Comparison of ENCODE assay signal across 16 mouse cellular contexts in the genomic region with DNA sequence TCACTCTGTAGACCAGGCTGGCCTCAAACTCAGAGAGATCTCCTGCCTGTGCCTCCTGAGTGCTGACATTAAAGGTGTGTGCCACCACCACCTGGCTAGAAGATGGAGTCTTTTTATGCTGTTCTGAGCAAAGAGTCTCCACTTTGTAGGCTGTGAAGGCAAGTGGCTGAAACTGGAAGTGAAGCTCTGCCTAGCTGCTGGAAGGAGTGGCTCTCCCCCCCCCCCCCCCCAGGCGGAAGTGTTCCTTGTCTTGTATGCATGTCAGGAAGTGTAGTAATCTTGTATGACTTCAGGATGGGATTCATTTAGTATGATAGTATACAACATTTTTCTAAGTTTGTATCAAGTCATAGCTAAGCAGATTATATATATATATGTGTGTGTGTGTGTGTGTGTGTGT. TPM values are rescaled to one million over a fixed set of nuclear protein-coding genes. Genes with fewer than 3 reads are reported as not detected.
DNase-seq lines count a peak whose midpoint lies in the region; ATAC-seq and TF ChIP-seq lines count a peak whose summit lies in the region.
"Had no signal": no experiment of that assay in that cellular context is flagged by ENCODE, and none has a peak within 500 bp of the region (broad histone marks: within the 10 kb centered on the region; RNA-seq: fewer than 3 reads in every experiment).

No protein-coding gene starts in this region.

- no peak for TF ChIP-seq POLR2A in lung, adult 2 months (IDR thresholded peaks at IDR 0.05; ENCODE audit: borderline replicate concordance, extremely low read depth, low read depth, low read length)

- no peak overlapping the region for H3K9ac ChIP-seq in lung, embryonic 14.5 days
- no peak overlapping the region for H3K9ac ChIP-seq in liver, postnatal 0 days (replicated peaks)
- H3K9ac ChIP-seq in stomach, postnatal 0 days (ENCODE audit: low read length) = no peak overlapping the region
- no peak overlapping the region for H3K9ac ChIP-seq in forebrain, embryonic 12.5 days
- H3K9ac ChIP-seq: heart, embryonic 13.5 days had no signal

- H3K27ac ChIP-seq in lung, embryonic 14.5 days (ENCODE audit: low read depth) = no peak overlapping the region
- H3K27ac ChIP-seq in liver, postnatal 0 days (ENCODE audit: low read depth) = peak overlapping the region; percentile 16; the same call in 1 of the 2 replicates
- no peak overlapping the region for H3K27ac ChIP-seq in stomach, postnatal 0 days (replicated peaks)
- H3K27ac ChIP-seq in forebrain, embryonic 12.5 days = no peak overlapping the region
- H3K27ac ChIP-seq: heart, embryonic 13.5 days had no signal

- no peak overlapping the region for H3K4me2 ChIP-seq in lung, embryonic 14.5 days
- no peak overlapping the region for H3K4me2 ChIP-seq in liver, postnatal 0 days (ENCODE audit: low read depth, low read length)
- no peak overlapping the region for H3K4me2 ChIP-seq in stomach, postnatal 0 days (replicated peaks; ENCODE audit: low read depth)
- H3K4me2 ChIP-seq in forebrain, embryonic 12.5 days = no peak overlapping the region
- H3K4me2 ChIP-seq: heart, embryonic 13.5 days had no signal

- no peak for TF ChIP-seq EP300 in liver, postnatal 0 days (IDR thresholded peaks at IDR 0.05; ENCODE audit: low read depth)
- no peak for TF ChIP-seq EP300 in stomach, postnatal 0 days (optimal IDR thresholded peaks at IDR 0.05)

- no peak for ATAC-seq in lung, embryonic 14.5 days (ENCODE audit: insufficient read depth)
- no peak for ATAC-seq in liver, postnatal 0 days
- no peak; the same call in 1 of the 2 replicates for ATAC-seq in stomach, postnatal 0 days (ENCODE audit: low FRiP score, low TSS enrichment)
- no peak for ATAC-seq in forebrain, embryonic 12.5 days (ENCODE audit: low FRiP score)
- ATAC-seq: midbrain, embryonic 16.5 days had no signal

- peaks cover 6% of the 10 kb centered on the region; the same call in 1 of the 2 replicates for H3K4me1 ChIP-seq in lung, embryonic 14.5 days (ENCODE audit: insufficient read depth)
- H3K4me1 ChIP-seq in lung, adult 2 months (ENCODE audit: control insufficient read depth, insufficient read depth, low read length) = peaks cover 14% of the 10 kb centered on the region
- H3K4me1 ChIP-seq in liver, postnatal 0 days (ENCODE audit: insufficient read depth) = peaks cover 14% of the 10 kb centered on the region
- peaks cover 4% of the 10 kb centered on the region; the same call in 1 of the 2 replicates for H3K4me1 ChIP-seq in stomach, postnatal 0 days (replicated peaks; ENCODE audit: control insufficient read depth, insufficient read depth)
- H3K4me1 ChIP-seq in forebrain, embryonic 12.5 days = peaks cover 31% of the 10 kb centered on the region

- no peaks in the 10 kb centered on the region for H3K36me3 ChIP-seq in lung, embryonic 14.5 days (ENCODE audit: insufficient read depth)
- no peaks in the 10 kb centered on the region; the same call in 1 of the 2 replicates for H3K36me3 ChIP-seq in liver, postnatal 0 days (replicated peaks; ENCODE audit: insufficient read depth, low read length)
- no peaks in the 10 kb centered on the region for H3K36me3 ChIP-seq in stomach, postnatal 0 days (ENCODE audit: control insufficient read depth, insufficient read depth, low read length)
- H3K36me3 ChIP-seq in forebrain, embryonic 12.5 days (replicated peaks) = no peaks in the 10 kb centered on the region
- H3K36me3 ChIP-seq: forebrain, embryonic 10.5 days; heart, embryonic 13.5 days had no signal

- no peak overlapping the region for H3K4me3 ChIP-seq in lung, embryonic 14.5 days (ENCODE audit: low read depth, low read length)
- H3K4me3 ChIP-seq in lung, adult 2 months (replicated peaks; ENCODE audit: extremely low read depth, low read depth, low read length) = no peak overlapping the region
- no peak overlapping the region for H3K4me3 ChIP-seq in liver, postnatal 0 days (ENCODE audit: low read depth, low read length)
- H3K4me3 ChIP-seq in stomach, postnatal 0 days (ENCODE audit: low read depth, low read length) = no peak overlapping the region
- no peak overlapping the region for H3K4me3 ChIP-seq in forebrain, embryonic 12.5 days (replicated peaks)
- H3K4me3 ChIP-seq: forebrain, embryonic 10.5 days; heart, embryonic 13.5 days had no signal

- H3K27me3 ChIP-seq in lung, embryonic 14.5 days (ENCODE audit: insufficient read depth, low read length) = no peaks in the 10 kb centered on the region
- H3K27me3 ChIP-seq in liver, postnatal 0 days (ENCODE audit: insufficient read depth, low read length) = no peaks in the 10 kb centered on the region
- H3K27me3 ChIP-seq in stomach, postnatal 0 days (ENCODE audit: control insufficient read depth, insufficient read depth, low read length) = no peaks in the 10 kb centered on the region
- no peaks in the 10 kb centered on the region for H3K27me3 ChIP-seq in forebrain, embryonic 12.5 days
- H3K27me3 ChIP-seq: heart, embryonic 13.5 days had no signal

- DNase-seq in lung, embryonic 14.5 days = peak; percentile 5
- no peak for DNase-seq in lung, adult 2 months
- DNase-seq in adipocyte (ENCODE audit: low spot score) = peak; percentile 35
- peak; percentile 24 for DNase-seq in liver, postnatal 0 days
- peak; percentile 35 for DNase-seq in stomach, postnatal 0 days (ENCODE audit: low spot score)
- DNase-seq in adrenal gland, adult (ENCODE audit: inconsistent age in 2 of 2, low spot score in 1 of 2) = no peak
- DNase-seq: adrenal gland, postnatal 36 days; cerebellum, adult 11 months; gastrocnemius, postnatal 36 days; heart, postnatal 4 days; kidney, postnatal 25 days; right cerebral cortex, postnatal 14 days had no signal

- 67% methylated on average over 1 of the region's 1 CpGs for WGBS in lung, embryonic 14.5 days
- 22% methylated on average over 1 of the region's 1 CpGs for WGBS in lung, adult 2 months
- no CpG with 5 or more reads among the region's 1 CpGs for WGBS in liver, postnatal 0 days (ENCODE audit: insufficient replicate concordance)
- 0% methylated on average over 1 of the region's 1 CpGs for WGBS in stomach, postnatal 0 days
- 57% methylated on average over 1 of the region's 1 CpGs for WGBS in forebrain, embryonic 12.5 days

- no peaks in the 10 kb centered on the region for H3K9me3 ChIP-seq in lung, embryonic 14.5 days (ENCODE audit: low read depth, low read length)
- no peaks in the 10 kb centered on the region for H3K9me3 ChIP-seq in liver, postnatal 0 days (ENCODE audit: low read length)
- no peaks in the 10 kb centered on the region for H3K9me3 ChIP-seq in stomach, postnatal 0 days (ENCODE audit: control insufficient read depth, low read length)
- no peaks in the 10 kb centered on the region for H3K9me3 ChIP-seq in forebrain, embryonic 12.5 days
- H3K9me3 ChIP-seq: forebrain, embryonic 10.5 days; heart, embryonic 13.5 days had no signal

- TF ChIP-seq CTCF in lung, embryonic 14.5 days (IDR thresholded peaks at IDR 0.05; ENCODE audit: low read depth) = no peak
- TF ChIP-seq CTCF in lung, adult 2 months (IDR thresholded peaks at IDR 0.05; ENCODE audit: insufficient read depth, low read length) = no peak
- no peak for TF ChIP-seq CTCF in liver, postnatal 0 days (IDR thresholded peaks at IDR 0.05; ENCODE audit: low read depth)
- no peak for TF ChIP-seq CTCF in stomach, postnatal 0 days (IDR thresholded peaks at IDR 0.05; ENCODE audit: low read depth)

RNA-seq across cellular contexts. Expression of a gene that starts 29.8 kb away (rescaled TPM):
- polyA plus RNA-seq in lung, embryonic 14.5 days (2014; fragmentation: Nextera tagmentation; extraction: Ambion mirVana) = 14.5 and 16.1 TPM in 2 replicates
- polyA plus RNA-seq in lung, adult 2 months (2012; rRNA removed) = 16.5 and 22.9 TPM in 2 replicates
- 4.6 and 4.8 TPM in 2 replicates for polyA plus RNA-seq in liver, postnatal 0 days (2015; fragmentation: Nextera tagmentation; extraction: Ambion mirVana)
- 3.4 and 3.6 TPM in 2 replicates for polyA plus RNA-seq in stomach, postnatal 0 days (2015; fragmentation: Nextera tagmentation; extraction: Ambion mirVana)
- 11.2 and 12.7 TPM in 2 replicates for polyA plus RNA-seq in forebrain, embryonic 12.5 days (2016; fragmentation: Nextera tagmentation; extraction: Ambion mirVana)

RNA-seq across cellular contexts. Expression of a gene that starts 43.4 kb away (rescaled TPM):
- 11.3 and 12.4 TPM in 2 replicates for polyA plus RNA-seq in lung, embryonic 14.5 days (2014; fragmentation: Nextera tagmentation; extraction: Ambion mirVana)
- 57.0 and 60.0 TPM in 2 replicates for polyA plus RNA-seq in lung, adult 2 months (2012; rRNA removed)
- 8.1 and 8.4 TPM in 2 replicates for polyA plus RNA-seq in liver, postnatal 0 days (2015; fragmentation: Nextera tagmentation; extraction: Ambion mirVana)
- 5.2 and 5.7 TPM in 2 replicates for polyA plus RNA-seq in stomach, postnatal 0 days (2015; fragmentation: Nextera tagmentation; extraction: Ambion mirVana)
- polyA plus RNA-seq in forebrain, embryonic 12.5 days (2016; fragmentation: Nextera tagmentation; extraction: Ambion mirVana) = 2.2 and 2.5 TPM in 2 replicates

Comparison
In these comparisons a context has a peak if more than half of its experiments do, and no peak if none do; other contexts are left out.
1. DNase-seq: peak in lung, embryonic 14.5 days (single experiment), adipocyte (single experiment), liver, postnatal 0 days (single experiment) and stomach, postnatal 0 days (single experiment); none in lung, adult 2 months (single experiment) and adrenal gland, adult (0 of 2).